Mouse (Mus musculus) heart, embryonic 13.5 days (tissue): Measurements from ENCODE around the gene Micu1. TPM values are rescaled to one million over a fixed set of nuclear protein-coding genes. Genes with fewer than 3 reads are reported as not detected.

Experiments used
- ATAC-seq: fragments of 200-750 bp; cut with Nextera tagmentation; 2 replicates; pipeline ENCODE4 v1.8.0; 2017; ENCODE audit warnings: moderate TSS enrichment; ENCODE audit not compliant: insufficient number of reproducible peaks, low FRiP score, low TSS enrichment; ENCODE audit errors: extremely low read depth
- H3K27ac ChIP-seq: fragments of 300-500 bp; sonication (generic); replicated peaks from 2 replicates; pipeline ENCODE4 v1.5.1; 2015; ENCODE audit warnings: moderate library complexity, mild to moderate bottlenecking, inconsistent platforms
- H3K27me3 ChIP-seq: fragments of 300-500 bp; sonication (generic); replicated peaks from 2 replicates; pipeline ENCODE4 v1.6.1; 2015; ENCODE audit warnings: mild to moderate bottlenecking, inconsistent platforms
- H3K36me3 ChIP-seq: fragments of 300-500 bp; sonication (generic); 2 replicates; pipeline ENCODE4 v1.6.1; 2015; ENCODE audit warnings: mild to moderate bottlenecking, inconsistent platforms
- H3K4me1 ChIP-seq: fragments of 300-500 bp; sonication (generic); 2 replicates; pipeline ENCODE4 v1.6.1; 2015; ENCODE audit warnings: inconsistent platforms
- H3K4me2 ChIP-seq: fragments of 300-500 bp; sonication (generic); 2 replicates; pipeline ENCODE4 v1.6.1; 2015; ENCODE audit warnings: inconsistent platforms, mild to moderate bottlenecking, moderate library complexity
- H3K4me3 ChIP-seq: fragments of 300-500 bp; sonication (generic); 2 replicates; pipeline ENCODE4 v1.5.1; 2015; ENCODE audit warnings: moderate library complexity, mild to moderate bottlenecking, inconsistent platforms
- H3K9ac ChIP-seq: fragments of 300-500 bp; sonication (generic); 2 replicates; pipeline ENCODE4 v1.6.1; 2015; ENCODE audit warnings: inconsistent platforms, mild to moderate bottlenecking, moderate library complexity
- H3K9me3 ChIP-seq: fragments of 300-500 bp; sonication (generic); 2 replicates; pipeline ENCODE4 v1.6.1; 2016; ENCODE audit warnings: inconsistent platforms
- WGBS: fragments of 180-500 bp; shearing (Covaris S2); methylation state at CpG from one replicate; pipeline ENCODE4 v1.1.7; 2015; ENCODE audit warnings: mixed read lengths; 5-methylcytosine and 5-hydroxymethylcytosine counted together
- polyA plus RNA-seq: library from polyadenylated mRNA; unstranded; fragments of >200 nt; fragmentation: Nextera tagmentation; extraction: Ambion mirVana; gene quantifications from 2 replicates; pipeline ENCODE4 v1.2.1, GENCODE M21; 2015

Gene Micu1
- polyA plus RNA-seq, 1 experiment from 2014 or later = 43.5 TPM

DNA sequence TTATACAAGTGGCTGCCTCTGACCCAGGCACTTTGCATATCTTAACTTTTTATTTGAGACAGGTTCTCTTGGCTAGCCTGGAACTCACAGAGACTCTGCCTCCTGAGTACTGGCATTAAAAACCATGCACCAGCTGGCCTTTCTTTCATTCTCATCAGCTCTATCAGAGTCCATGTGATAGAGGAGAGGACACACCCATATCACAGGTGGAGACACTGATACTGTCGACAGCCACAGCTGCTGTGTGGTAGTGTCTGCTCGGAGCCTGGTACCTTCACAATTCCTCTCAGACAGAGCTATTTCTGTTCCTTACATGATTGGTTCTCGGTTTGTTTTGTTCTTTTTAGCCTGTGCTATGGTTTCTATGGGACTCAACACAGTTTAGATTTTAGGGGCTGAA is 91.2 kb downstream of the Micu1 start:
- whole genome bisulfite sequencing = 42% methylated on average over 3 of the region's 3 CpGs
- Histone ChIP-seq H3K27me3 (no peaks in the 10 kb centered on the region), H3K4me1 (peaks cover 2% of the 10 kb centered on the region), H3K36me3 (peaks cover 52% of the 10 kb centered on the region), H3K27ac (no peak overlapping the region), H3K9me3 (no peaks in the 10 kb centered on the region), H3K4me2 (no peak overlapping the region), H3K9ac (no peak overlapping the region), H3K4me3 (no peak overlapping the region)
- no peak for ATAC-seq

DNA sequence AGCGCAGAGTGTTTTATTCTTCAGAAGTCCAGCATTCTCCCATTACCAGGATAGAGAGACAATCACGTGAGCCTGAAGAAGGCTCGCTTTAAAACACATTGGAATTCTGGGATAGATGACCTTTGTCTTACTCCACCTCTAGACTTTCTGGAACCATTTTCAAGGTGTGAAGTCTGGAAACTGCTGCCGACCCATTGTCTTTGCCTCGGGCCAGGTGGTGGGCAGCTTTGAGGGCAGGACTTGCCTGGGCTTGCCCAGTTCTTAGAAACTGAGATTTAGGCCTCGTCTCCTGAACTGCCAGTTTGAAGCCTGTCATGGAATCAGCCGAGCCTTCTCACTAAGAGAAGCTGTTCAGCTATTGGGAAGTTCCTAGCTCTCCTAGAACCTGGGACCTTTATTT is 92.8 kb downstream of the Micu1 start:
- H3K9me3 ChIP-seq = no peaks in the 10 kb centered on the region
- 86% methylated on average over 7 of the region's 7 CpGs for WGBS
- no peak overlapping the region for H3K27ac ChIP-seq
- no peak overlapping the region for H3K4me3 ChIP-seq
- H3K27me3 ChIP-seq = no peaks in the 10 kb centered on the region
- H3K36me3 ChIP-seq = peaks cover 37% of the 10 kb centered on the region
- H3K4me1 ChIP-seq = peaks cover 18% of the 10 kb centered on the region
- ATAC-seq = no peak
- H3K4me2 ChIP-seq = no peak overlapping the region
- H3K9ac ChIP-seq = no peak overlapping the region

DNA sequence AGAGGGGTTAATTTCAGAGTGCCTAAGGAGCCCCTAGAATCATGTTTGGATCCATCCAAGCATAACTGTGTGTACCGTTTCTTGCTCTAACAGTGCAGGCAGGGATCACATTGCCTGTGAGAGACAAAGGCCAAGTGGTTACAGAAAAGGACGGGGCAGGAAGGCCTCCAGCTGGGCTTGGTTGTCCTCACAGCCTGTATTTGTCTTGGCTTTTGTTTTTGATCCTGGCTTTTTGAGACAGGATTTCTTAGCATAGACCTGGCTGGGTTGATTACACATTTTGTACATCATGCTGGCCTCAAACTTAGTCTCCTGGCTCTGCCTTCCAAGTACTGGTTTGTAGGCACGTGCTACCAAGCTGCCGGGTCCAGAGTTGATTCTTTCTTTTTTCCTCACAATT is 93.6 kb downstream of the Micu1 start:
- 81% methylated on average over 4 of the region's 4 CpGs for WGBS
- Histone ChIP-seq H3K4me2 (no peak overlapping the region), H3K4me1 (peaks cover 25% of the 10 kb centered on the region), H3K36me3 (peaks cover 29% of the 10 kb centered on the region), H3K27ac (no peak overlapping the region), H3K4me3 (no peak overlapping the region), H3K9ac (no peak overlapping the region), H3K9me3 (no peaks in the 10 kb centered on the region), H3K27me3 (no peaks in the 10 kb centered on the region)
- no peak for ATAC-seq

DNA sequence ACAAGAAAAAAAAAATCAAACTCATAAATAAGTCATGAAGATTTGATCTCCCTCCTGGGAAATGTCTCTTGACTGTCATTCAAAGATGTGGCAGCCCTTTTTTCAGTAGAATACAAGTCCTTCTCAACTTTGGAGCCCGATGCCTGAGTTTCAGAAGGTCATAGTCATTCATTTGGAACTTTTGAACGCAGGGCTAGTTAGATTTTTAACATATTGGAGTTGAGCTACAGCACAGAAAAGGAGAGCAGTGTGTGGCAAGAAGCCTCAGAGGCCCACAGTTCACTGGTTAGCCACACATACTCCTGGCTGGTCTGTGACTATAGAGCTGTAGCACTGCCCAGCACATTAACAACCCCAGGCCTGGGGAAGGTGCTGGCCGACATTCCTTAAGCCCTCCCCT is 96.1 kb downstream of the Micu1 start:
- no peaks in the 10 kb centered on the region for H3K27me3 ChIP-seq
- H3K27ac ChIP-seq = no peak overlapping the region

DNA sequence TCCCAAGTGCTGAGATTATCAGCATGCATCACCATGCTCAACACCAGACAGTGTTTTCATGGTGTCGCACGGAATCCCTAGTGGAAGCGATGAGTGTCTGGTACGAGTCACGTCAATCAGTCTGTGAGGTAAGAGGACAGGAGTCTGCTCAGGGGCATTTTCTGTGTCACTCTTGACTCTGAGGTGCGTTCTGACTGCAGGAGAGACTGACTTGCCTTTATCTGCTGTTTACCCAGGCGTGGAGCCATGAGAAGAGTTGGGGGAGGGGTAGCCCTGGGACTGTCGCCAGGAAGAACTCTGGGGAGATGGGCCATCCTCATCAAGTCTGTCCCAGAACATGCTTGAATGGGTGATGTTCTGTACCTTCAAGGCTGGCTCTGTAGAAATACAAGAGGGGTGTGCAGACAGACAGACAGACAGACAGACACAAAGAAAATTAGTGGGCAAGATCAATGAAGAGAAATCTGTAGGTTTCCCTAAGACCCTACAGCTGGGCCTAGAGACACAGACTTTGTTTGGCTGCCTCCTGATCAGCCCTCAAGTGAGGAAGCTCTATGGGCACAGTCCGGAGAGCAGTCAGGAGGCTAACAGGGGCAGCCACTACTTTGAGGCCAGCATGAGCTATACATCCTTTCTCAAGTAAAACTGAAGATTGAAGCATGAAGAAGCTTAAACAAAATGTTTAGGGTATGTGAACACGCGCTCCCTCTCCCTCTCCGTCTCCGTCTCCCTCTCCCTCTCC is 97.2 kb downstream of the Micu1 start:
- peak overlapping the region; percentile 28 for H3K4me2 ChIP-seq
- WGBS = 29% methylated on average over 13 of the region's 13 CpGs
- no peak; the same call in 1 of the 2 replicates for ATAC-seq

More for the DNA sequence above, 96.1 kb downstream of the Micu1 start:
- Histone ChIP-seq H3K4me1 (peaks cover 32% of the 10 kb centered on the region), H3K9ac (no peak overlapping the region), H3K4me3 (no peak overlapping the region), H3K36me3 (peaks cover 14% of the 10 kb centered on the region; the same call in 1 of the 2 replicates), H3K9me3 (no peaks in the 10 kb centered on the region), H3K4me2 (no peak overlapping the region)
- ATAC-seq = no peak
- WGBS = 81% methylated on average over 3 of the region's 3 CpGs

DNA sequence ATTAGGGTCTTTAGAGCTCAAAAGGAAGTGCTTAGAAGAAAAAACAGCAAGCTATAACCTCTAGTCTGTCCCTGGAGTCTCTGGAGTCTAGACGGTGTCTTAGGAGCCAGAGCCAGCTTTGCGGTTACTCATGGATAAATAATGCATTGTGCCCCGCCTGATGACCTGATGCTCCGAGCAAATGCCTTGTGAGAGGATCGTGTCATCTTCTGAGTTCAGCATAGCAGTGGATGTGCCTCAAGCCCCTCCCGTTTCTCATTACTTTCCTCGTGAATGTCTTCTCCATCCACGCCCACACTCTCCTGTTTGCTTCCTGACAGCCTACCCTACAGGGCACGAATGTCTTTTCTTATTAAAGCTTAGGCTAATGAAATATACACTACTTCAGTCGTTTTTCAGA is 97.9 kb downstream of the Micu1 start:
- Histone ChIP-seq H3K9me3 (no peaks in the 10 kb centered on the region), H3K4me3 (no peak overlapping the region), H3K4me1 (peaks cover 32% of the 10 kb centered on the region), H3K9ac (no peak overlapping the region), H3K27ac (0 out of 2 replicates have a peak overlapping the region, but pooled peaks have one; percentile 38), H3K4me2 (no peak overlapping the region), H3K36me3 (peaks cover 17% of the 10 kb centered on the region), H3K27me3 (no peaks in the 10 kb centered on the region)
- WGBS = 46% methylated on average over 10 of the region's 10 CpGs
- ATAC-seq = no peak

More for the DNA sequence above, 97.2 kb downstream of the Micu1 start:
- peak overlapping the region; percentile 38; the same call in 1 of the 2 replicates for H3K27ac ChIP-seq
- peaks cover 14% of the 10 kb centered on the region; the same call in 1 of the 2 replicates for H3K36me3 ChIP-seq
- no peak overlapping the region for H3K4me3 ChIP-seq
- no peaks in the 10 kb centered on the region for H3K9me3 ChIP-seq
- no peak overlapping the region; the same call in 1 of the 2 replicates for H3K9ac ChIP-seq
- peaks cover 32% of the 10 kb centered on the region for H3K4me1 ChIP-seq
- H3K27me3 ChIP-seq = no peaks in the 10 kb centered on the region

DNA sequence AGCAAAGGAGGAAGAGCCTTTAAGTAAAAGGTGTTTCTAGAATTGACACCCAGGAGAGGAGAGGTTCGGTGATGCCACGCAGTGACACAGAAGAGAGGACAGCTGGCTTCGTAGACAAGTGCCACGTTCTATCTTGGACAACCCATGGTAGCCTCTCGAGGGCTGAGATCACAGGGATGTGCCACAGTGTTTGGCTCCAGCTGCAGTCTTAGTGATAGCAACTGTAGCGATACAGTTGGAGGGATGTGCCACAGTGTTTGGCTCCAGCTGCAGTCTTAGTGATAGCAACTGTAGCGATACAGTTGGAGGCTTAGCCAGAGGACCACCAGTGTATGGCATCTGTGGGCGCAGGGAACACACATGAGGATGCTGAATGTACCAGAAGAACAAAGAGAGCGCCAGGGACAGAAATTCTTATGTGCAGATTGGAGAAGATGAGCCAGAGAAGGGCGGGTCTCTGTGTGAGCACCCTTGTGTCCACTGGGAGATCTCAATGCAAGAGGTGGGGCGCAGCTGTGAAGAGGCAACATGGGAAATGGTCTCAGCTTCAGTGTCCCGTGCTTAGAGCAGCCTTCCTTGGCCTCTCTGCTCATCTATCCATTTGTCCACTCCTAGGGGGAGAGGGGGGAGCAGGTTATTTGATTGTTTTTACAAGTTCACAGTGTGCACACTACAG is 98.7 kb downstream of the Micu1 start:
- WGBS = 70% methylated on average over 12 of the region's 12 CpGs
- Histone ChIP-seq H3K27ac (0 out of 2 replicates have a peak overlapping the region, but pooled peaks have one; percentile 38), H3K36me3 (peaks cover 17% of the 10 kb centered on the region), H3K27me3 (no peaks in the 10 kb centered on the region), H3K9ac (no peak overlapping the region), H3K4me2 (no peak overlapping the region), H3K9me3 (no peaks in the 10 kb centered on the region), H3K4me1 (peaks cover 32% of the 10 kb centered on the region), H3K4me3 (no peak overlapping the region)
- ATAC-seq = no peak; the same call in 1 of the 2 replicates

DNA sequence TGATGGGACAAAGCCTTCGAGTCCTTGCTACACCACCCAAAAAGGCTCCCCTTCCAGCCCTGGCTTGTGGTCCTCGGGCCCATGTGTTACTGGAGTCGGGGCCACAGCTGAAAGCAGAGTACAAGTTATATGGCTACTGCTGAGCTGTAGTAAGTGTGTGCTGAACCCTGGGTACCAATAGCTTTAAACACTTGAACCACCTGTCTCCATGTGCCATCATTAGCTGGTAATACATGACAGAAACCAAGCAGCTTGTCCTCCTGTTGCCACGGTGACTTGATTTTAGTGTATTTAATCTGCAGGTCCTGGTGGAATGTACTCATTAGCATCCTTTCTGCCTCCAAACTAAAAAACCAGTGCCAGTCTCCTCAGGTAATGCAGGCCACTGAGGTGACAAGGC is 106.4 kb downstream of the Micu1 start:
- no peak for ATAC-seq
- Histone ChIP-seq H3K4me1 (peaks cover 12% of the 10 kb centered on the region), H3K27me3 (no peaks in the 10 kb centered on the region), H3K9me3 (no peaks in the 10 kb centered on the region), H3K9ac (no peak overlapping the region), H3K4me2 (no peak overlapping the region), H3K36me3 (peaks cover 17% of the 10 kb centered on the region), H3K4me3 (no peak overlapping the region), H3K27ac (no peak overlapping the region)
- 92% methylated on average over 4 of the region's 4 CpGs for WGBS

DNA sequence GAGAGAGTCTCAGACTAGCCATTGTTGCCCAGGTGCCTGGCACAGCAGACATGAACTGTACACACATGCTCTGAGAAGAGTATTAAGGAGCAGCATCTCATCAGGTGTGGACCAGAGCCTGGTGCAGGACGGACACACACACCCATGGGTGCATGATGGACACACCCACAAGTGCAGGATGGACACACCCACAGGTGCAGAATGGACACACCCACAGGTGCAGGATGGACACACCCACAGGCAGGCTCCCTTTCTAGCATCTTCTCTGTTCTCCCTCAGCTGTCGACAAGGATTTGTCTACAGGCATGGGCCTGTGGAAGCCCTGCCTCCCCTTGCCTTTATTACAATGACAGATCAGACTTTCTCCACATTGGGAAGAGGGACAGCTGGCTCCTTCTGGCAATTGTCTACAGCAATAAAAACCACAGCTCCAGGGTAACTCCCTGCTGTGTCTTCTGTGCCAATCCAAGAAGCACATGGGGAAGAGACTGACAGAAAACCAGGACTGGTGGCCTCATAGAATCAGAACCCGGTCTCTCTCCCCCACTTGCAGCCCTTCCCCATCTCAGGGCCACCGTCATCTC is 107.8 kb downstream of the Micu1 start:
- WGBS = 71% methylated on average over 4 of the region's 4 CpGs
- Histone ChIP-seq H3K9ac (no peak overlapping the region), H3K27me3 (no peaks in the 10 kb centered on the region), H3K4me3 (no peak overlapping the region), H3K36me3 (peaks cover 15% of the 10 kb centered on the region), H3K27ac (no peak overlapping the region), H3K9me3 (no peaks in the 10 kb centered on the region), H3K4me1 (peaks cover 20% of the 10 kb centered on the region), H3K4me2 (no peak overlapping the region)
- ATAC-seq = no peak

DNA sequence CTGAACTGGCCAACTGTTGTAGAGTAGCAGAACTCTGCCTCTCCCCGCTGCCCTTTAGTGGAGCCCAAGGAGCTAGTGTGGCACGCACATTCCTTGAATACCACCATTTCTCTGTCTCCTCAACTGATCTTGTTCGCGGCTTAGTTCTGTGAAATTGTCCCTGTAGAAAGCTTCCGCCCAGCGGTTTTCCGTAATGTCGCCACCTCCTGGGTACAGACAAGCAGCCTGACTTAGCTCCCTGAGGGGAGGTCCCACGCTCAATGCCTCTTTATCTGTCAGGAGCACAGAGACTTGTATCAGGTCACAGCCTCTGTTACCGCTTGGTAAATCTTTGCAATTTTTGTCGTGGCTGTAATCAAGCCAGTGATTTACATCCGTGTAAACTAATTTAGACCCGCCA is 110.7 kb downstream of the Micu1 start:
- WGBS = 13% methylated on average over 13 of the region's 13 CpGs
- Histone ChIP-seq H3K9me3 (no peaks in the 10 kb centered on the region), H3K4me1 (peaks cover 20% of the 10 kb centered on the region), H3K36me3 (peaks cover 9% of the 10 kb centered on the region), H3K4me2 (peak overlapping the region; percentile 53), H3K27me3 (no peaks in the 10 kb centered on the region), H3K4me3 (no peak overlapping the region), H3K9ac (0 out of 2 replicates have a peak overlapping the region, but pooled peaks have one; percentile 45), H3K27ac (0 out of 2 replicates have a peak overlapping the region, but pooled peaks have one; percentile 34)
- no peak for ATAC-seq

DNA sequence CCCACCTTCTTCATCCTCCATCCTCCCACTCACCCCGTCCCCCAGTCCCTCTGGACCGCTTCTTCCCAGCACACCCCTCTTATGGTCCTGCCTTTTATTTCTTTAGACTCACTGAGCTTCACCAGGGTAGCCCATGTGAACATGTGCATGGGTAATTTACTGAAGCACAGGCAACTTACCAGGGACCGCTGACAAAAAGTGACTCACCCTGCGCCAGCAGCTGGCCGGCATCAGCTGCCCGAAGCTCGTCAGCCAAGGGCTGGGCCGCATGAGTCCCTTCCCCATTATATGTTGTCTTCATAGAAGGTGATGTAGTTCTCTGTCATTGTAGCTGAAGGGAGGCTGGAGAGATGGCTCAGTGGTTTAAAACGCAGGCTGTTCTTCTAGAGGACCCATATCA is 111.5 kb downstream of the Micu1 start:
- peaks cover 9% of the 10 kb centered on the region for H3K36me3 ChIP-seq
- ATAC-seq = no peak
- no peaks in the 10 kb centered on the region for H3K27me3 ChIP-seq
- H3K9ac ChIP-seq = no peak overlapping the region
- H3K4me2 ChIP-seq = no peak overlapping the region
- no peak overlapping the region for H3K27ac ChIP-seq
- no peak overlapping the region for H3K4me3 ChIP-seq
- H3K4me1 ChIP-seq = peaks cover 20% of the 10 kb centered on the region
- no peaks in the 10 kb centered on the region for H3K9me3 ChIP-seq
- 79% methylated on average over 9 of the region's 9 CpGs for WGBS
